Mouse (Mus musculus): ENCODE measurements around the gene Aspg.

- TF ChIP-seq CTCF (IDR thresholded peaks at IDR 0.05; ENCODE audit: low read depth, low read length) (no peak), GATA1 (IDR thresholded peaks at IDR 0.05; ENCODE audit: borderline replicate concordance, low read length) (no peak), POLR2AphosphoS5 (IDR thresholded peaks at IDR 0.05; ENCODE audit: insufficient replicate concordance, low read depth, low read length) (no peak), TAL1 (conservative IDR thresholded peaks at IDR 0.05; ENCODE audit: low read depth, low read length) (no peak), GATA2 (IDR thresholded peaks at IDR 0.05; ENCODE audit: borderline replicate concordance, low read depth, low read length) (no peak)
These were observed 65.7 kb downstream of the Aspg start for GRCm38 (mm10) chr12:112172214-112172613.
